Mouse (Mus musculus) megakaryocyte, embryonic 14.5 days (primary cell): Measurements from ENCODE around the gene Krtap4-8. TPM values are rescaled to one million over a fixed set of nuclear protein-coding genes. Genes with fewer than 3 reads are reported as not detected.

Experiments used
- H3K27me3 ChIP-seq: replicated peaks from 2 replicates; pipeline ENCODE3; 2012; ENCODE audit warnings: inconsistent platforms
- H3K36me3 ChIP-seq: replicated peaks from 2 replicates; pipeline ENCODE3; 2012; ENCODE audit warnings: low read length, inconsistent platforms, mixed read lengths
- H3K4me1 ChIP-seq: 2 replicates; pipeline ENCODE4 v1.6.1; 2012; ENCODE audit warnings: inconsistent platforms
- H3K4me3 ChIP-seq: replicated peaks from 2 replicates; pipeline ENCODE3; 2012; ENCODE audit warnings: moderate library complexity, mild to moderate bottlenecking, inconsistent platforms
- H3K9me3 ChIP-seq: 2 replicates; pipeline ENCODE4 v1.6.1; 2012; ENCODE audit warnings: inconsistent platforms
- FLI1 ChIP-seq: IDR thresholded peaks from 2 replicates; pipeline ENCODE4 v1.6.1; 2012; ENCODE audit warnings: low read length, inconsistent platforms, mixed read lengths
- GATA1 ChIP-seq: IDR thresholded peaks from 3 replicates; pipeline ENCODE4 v1.6.1; 2012; ENCODE audit warnings: mixed read lengths, low read length, inconsistent platforms, borderline replicate concordance
- polyA plus RNA-seq: library from polyadenylated mRNA; stranded (reverse); fragments of >175 nt; gene quantifications from 2 replicates; pipeline ENCODE4 v1.2.3, GENCODE M21; 2012; ENCODE audit warnings: low replicate concordance; ENCODE audit not compliant: insufficient read depth

Gene Krtap4-8
- polyA plus RNA-seq, 1 experiment, result not detected

DNA sequence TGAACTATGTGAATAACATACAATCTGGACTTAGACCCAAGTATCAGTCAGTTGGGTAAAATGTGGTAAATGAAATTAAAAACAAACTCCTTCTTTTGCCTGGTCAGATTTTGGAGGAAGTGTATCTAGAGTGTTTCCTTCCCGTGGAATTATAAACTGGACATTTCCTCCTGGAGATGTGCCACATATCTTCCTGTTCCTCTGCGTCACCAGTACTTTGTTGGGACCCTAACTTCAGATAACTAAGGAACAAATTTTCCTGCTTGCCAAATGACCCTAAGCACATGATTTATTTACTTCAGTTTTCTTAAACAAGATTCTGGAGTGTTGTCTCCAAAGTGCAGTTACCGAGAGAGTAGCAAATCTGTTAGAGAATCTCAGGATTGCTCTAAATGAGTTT, 36.5 kb downstream of the Krtap4-8 start:
- Histone ChIP-seq H3K4me1 (no peaks in the 10 kb centered on the region), H3K9me3 (no peaks in the 10 kb centered on the region), H3K27me3 (no peaks in the 10 kb centered on the region), H3K36me3 (no peaks in the 10 kb centered on the region), H3K4me3 (no peak overlapping the region)
- TF ChIP-seq GATA1 (no peak), FLI1 (no peak)

GRCm38 (mm10) chr11:99734190-99734589, 46.3 kb downstream of the Krtap4-8 start, which contains the start of gene Gm14180:
Gm14180 (minus strand) TSS chr11:99734290.
- Histone ChIP-seq H3K4me3 (no peak within 1 kb of the TSS), H3K9me3 (no peaks in the 10 kb centered on the region), H3K4me1 (no peaks in the 10 kb centered on the region), H3K27me3 (no peaks in the 10 kb centered on the region), H3K36me3 (no peaks in the 10 kb centered on the region)
- TF ChIP-seq FLI1, result no peak

Other genes starting within 250 kb of the Krtap4-8 start
- gene Krt40, start 237.5 kb downstream of the Krtap4-8 start, polyA plus RNA-seq, result not detected in 2 replicates
- gene Krtap3-3, start 229.8 kb downstream of the Krtap4-8 start, polyA plus RNA-seq, result not detected in 2 replicates
- gene Krtap3-2, start 223.9 kb downstream of the Krtap4-8 start, polyA plus RNA-seq, result not detected in 2 replicates
- not detected in 2 replicates for gene Gm11939, start 221.2 kb downstream of the Krtap4-8 start, polyA plus RNA-seq
- not detected in 2 replicates for gene Krtap3-1, start 214.1 kb downstream of the Krtap4-8 start, polyA plus RNA-seq
- gene Krtap1-5, start 199.7 kb downstream of the Krtap4-8 start, polyA plus RNA-seq, result not detected in 2 replicates
- gene Krtap1-4, start 197.1 kb downstream of the Krtap4-8 start, polyA plus RNA-seq, result not detected in 2 replicates
- not detected in 2 replicates for gene Krtap1-3, start 189.4 kb downstream of the Krtap4-8 start, polyA plus RNA-seq
- not detected in 2 replicates for gene Krtap9-3, start 182.6 kb downstream of the Krtap4-8 start, polyA plus RNA-seq
- not detected in 2 replicates for gene Gm11938, start 177.4 kb downstream of the Krtap4-8 start, polyA plus RNA-seq
- not detected in 2 replicates for gene Gm11937, start 170.5 kb downstream of the Krtap4-8 start, polyA plus RNA-seq
- not detected in 2 replicates for gene Krtap2-4, start 165.9 kb downstream of the Krtap4-8 start, polyA plus RNA-seq
- gene Gm11562, start 160.3 kb downstream of the Krtap4-8 start, polyA plus RNA-seq, result not detected in 2 replicates
- not detected in 2 replicates for gene Krtap4-1, start 152.5 kb downstream of the Krtap4-8 start, polyA plus RNA-seq
- gene Krtap4-2, start 145.6 kb downstream of the Krtap4-8 start, polyA plus RNA-seq, result not detected in 2 replicates
- not detected in 2 replicates for gene Krtap4-7, start 136.6 kb downstream of the Krtap4-8 start, polyA plus RNA-seq
- gene Gm11555, start 130.5 kb downstream of the Krtap4-8 start, polyA plus RNA-seq, result not detected in 2 replicates
- gene Gm11563, start 121.7 kb downstream of the Krtap4-8 start, polyA plus RNA-seq, result not detected in 2 replicates
- not detected in 2 replicates for gene Krtap4-6, start 114.7 kb downstream of the Krtap4-8 start, polyA plus RNA-seq
- not detected in 2 replicates for gene Gm14190, start 90.0 kb downstream of the Krtap4-8 start, polyA plus RNA-seq
- gene Gm14180, start 46.4 kb downstream of the Krtap4-8 start, polyA plus RNA-seq, result not detected in 2 replicates
- gene Gm11595, start 7.8 kb downstream of the Krtap4-8 start, polyA plus RNA-seq, result not detected in 2 replicates
- not detected in 2 replicates for gene Krtap4-9, start 4.5 kb upstream of the Krtap4-8 start, polyA plus RNA-seq
- not detected in 2 replicates for gene Gm11596, start 12.8 kb upstream of the Krtap4-8 start, polyA plus RNA-seq
- gene Gm11569, start 18.2 kb upstream of the Krtap4-8 start, polyA plus RNA-seq, result not detected in 2 replicates
- not detected in 2 replicates for gene Gm11554, start 23.7 kb upstream of the Krtap4-8 start, polyA plus RNA-seq
- not detected in 2 replicates for gene Krtap4-13, start 29.2 kb upstream of the Krtap4-8 start, polyA plus RNA-seq
- not detected in 2 replicates for gene Gm11564, start 35.0 kb upstream of the Krtap4-8 start, polyA plus RNA-seq
- not detected in 2 replicates for gene 2300003K06Rik, start 57.4 kb upstream of the Krtap4-8 start, polyA plus RNA-seq
- gene Krtap4-16, start 70.9 kb upstream of the Krtap4-8 start, polyA plus RNA-seq, result not detected in 2 replicates
- not detected in 2 replicates for gene Gm11568, start 77.2 kb upstream of the Krtap4-8 start, polyA plus RNA-seq
- gene Gm11559, start 83.8 kb upstream of the Krtap4-8 start, polyA plus RNA-seq, result not detected in 2 replicates
- not detected in 2 replicates for gene Krtap9-1, start 92.7 kb upstream of the Krtap4-8 start, polyA plus RNA-seq
- gene Gm11567, start 98.5 kb upstream of the Krtap4-8 start, polyA plus RNA-seq, result not detected in 2 replicates
- not detected in 2 replicates for gene Krtap31-1, start 127.2 kb upstream of the Krtap4-8 start, polyA plus RNA-seq
- gene Gm11565, start 134.0 kb upstream of the Krtap4-8 start, polyA plus RNA-seq, result not detected in 2 replicates
- gene Krtap31-2, start 155.6 kb upstream of the Krtap4-8 start, polyA plus RNA-seq, result not detected in 2 replicates
- not detected in 2 replicates for gene Krtap9-5, start 167.8 kb upstream of the Krtap4-8 start, polyA plus RNA-seq
- gene Krtap29-1, start 198.3 kb upstream of the Krtap4-8 start, polyA plus RNA-seq, result not detected in 2 replicates
- gene Krtap16-1, start 205.9 kb upstream of the Krtap4-8 start, polyA plus RNA-seq, result not detected in 2 replicates
- not detected in 2 replicates for gene Krtap17-1, start 213.3 kb upstream of the Krtap4-8 start, polyA plus RNA-seq
- not detected in 2 replicates for gene Krt33a, start 235.5 kb upstream of the Krtap4-8 start, polyA plus RNA-seq
- gene Krt33b, start 249.2 kb upstream of the Krtap4-8 start, polyA plus RNA-seq, result not detected in 2 replicates